Mouse (Mus musculus): ENCODE results near the gene Slc22a4. TPM values are rescaled to one million over a fixed set of nuclear protein-coding genes. Genes with fewer than 3 reads are reported as not detected.
"Not testable (repeated sequence)": the region's sequence is repeated elsewhere in the genome, so short reads cannot be mapped to it uniquely, and the experiment has no call there.

The Slc22a4 gene
- total and polyA plus RNA-seq, 2 experiments from 2014 or later = 0.96 to 2.1 TPM

DNA sequence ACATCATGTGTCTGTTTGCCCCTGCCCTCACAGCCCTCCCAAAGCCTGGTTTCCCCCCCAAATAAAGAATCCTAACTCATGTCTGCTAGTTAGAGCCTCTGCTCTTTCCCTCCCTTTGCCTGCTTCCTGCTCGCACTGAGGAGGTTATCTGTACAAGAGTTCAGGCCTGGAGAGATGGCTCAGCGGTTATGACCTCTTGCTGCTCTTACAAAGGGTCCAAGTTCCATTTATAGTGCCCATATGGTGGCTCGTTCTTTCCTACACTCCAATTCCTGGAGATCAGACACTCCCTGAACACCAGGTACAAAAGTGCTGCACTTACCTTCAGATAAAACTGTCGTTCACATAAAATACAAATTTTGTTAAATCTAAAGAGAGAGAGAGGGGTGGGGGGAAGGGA is 39.8 kb downstream of the Slc22a4 start:
- ATAC-seq (ENCODE audit: insufficient read depth, low read depth) = no peak
- Histone ChIP-seq H3K9me3 (replicated peaks; ENCODE audit: control insufficient read depth, low read length) (no peaks in the 10 kb centered on the region), H3K27me3 (ENCODE audit: control insufficient read depth, insufficient read depth, low read length) (no peaks in the 10 kb centered on the region), H3K9ac (replicated peaks; ENCODE audit: low read depth, low read length) (no peak overlapping the region), H3K4me1 (ENCODE audit: control insufficient read depth, insufficient read depth) (no peaks in the 10 kb centered on the region), H3K4me2 (ENCODE audit: low read depth, low read length) (no peak overlapping the region), H3K4me3 (ENCODE audit: low read depth, low read length) (no peak overlapping the region), H3K36me3 (replicated peaks; ENCODE audit: control insufficient read depth, insufficient read depth, low read length) (no peaks in the 10 kb centered on the region), H3K27ac (ENCODE audit: low read depth) (no peak overlapping the region)
- no peak for TF ChIP-seq CTCF (IDR thresholded peaks at IDR 0.05; ENCODE audit: low read depth)
- TF ChIP-seq EP300 (IDR thresholded peaks at IDR 0.05; ENCODE audit: low read depth) = no peak
- 47% methylated on average over 4 of the region's 4 CpGs for WGBS
- no peak for DNase-seq (ENCODE audit: low spot score)

GRCm38 (mm10) chr11:53981396-53981795 is 46.5 kb downstream of the Slc22a4 start:
- Histone ChIP-seq H3K27ac (ENCODE audit: low read depth) (no peak overlapping the region), H3K4me1 (ENCODE audit: control insufficient read depth, insufficient read depth) (no peaks in the 10 kb centered on the region), H3K36me3 (replicated peaks; ENCODE audit: control insufficient read depth, insufficient read depth, low read length) (no peaks in the 10 kb centered on the region), H3K4me2 (ENCODE audit: low read depth, low read length) (no peak overlapping the region), H3K9me3 (replicated peaks; ENCODE audit: control insufficient read depth, low read length) (no peaks in the 10 kb centered on the region), H3K4me3 (ENCODE audit: low read depth, low read length) (no peak overlapping the region), H3K27me3 (ENCODE audit: control insufficient read depth, insufficient read depth, low read length) (0 out of 2 replicates have a peak, but pooled peaks cover 9% of the 10 kb centered on the region), H3K9ac (replicated peaks; ENCODE audit: low read depth, low read length) (no peak overlapping the region)
- 81% methylated on average over 4 of the region's 4 CpGs for WGBS
- ATAC-seq (ENCODE audit: insufficient read depth, low read depth) (no peak), DNase-seq (ENCODE audit: low spot score) (no peak)
- TF ChIP-seq CTCF (IDR thresholded peaks at IDR 0.05; ENCODE audit: low read depth) (no peak), EP300 (IDR thresholded peaks at IDR 0.05; ENCODE audit: low read depth) (no peak)

GRCm38 (mm10) chr11:53979788-53980621 is 47.9 kb downstream of the Slc22a4 start, which contains the start of gene Slc22a21:
Gene Slc22a21, minus strand, starts transcription at chr11:53980332.
- DNase-seq (ENCODE audit: low spot score) = peak; percentile 79
- Histone ChIP-seq H3K9me3 (replicated peaks; ENCODE audit: control insufficient read depth, low read length) (no peaks in the 10 kb centered on the region), H3K9ac (replicated peaks; ENCODE audit: low read depth, low read length) (peak within 1 kb of the TSS; percentile 59), H3K27me3 (ENCODE audit: control insufficient read depth, insufficient read depth, low read length) (0 out of 2 replicates have a peak, but pooled peaks cover 9% of the 10 kb centered on the region), H3K4me1 (ENCODE audit: control insufficient read depth, insufficient read depth) (no peaks in the 10 kb centered on the region), H3K4me2 (ENCODE audit: low read depth, low read length) (peak within 1 kb of the TSS; percentile 99), H3K27ac (ENCODE audit: low read depth) (peak within 1 kb of the TSS; percentile 38; the same call in 1 of the 2 replicates), H3K4me3 (ENCODE audit: low read depth, low read length) (peak within 1 kb of the TSS; percentile 75), H3K36me3 (replicated peaks; ENCODE audit: control insufficient read depth, insufficient read depth, low read length) (no peaks in the 10 kb centered on the region)
- WGBS = 2% methylated on average over 73 of the region's 73 CpGs
- TF ChIP-seq EP300 (IDR thresholded peaks at IDR 0.05; ENCODE audit: low read depth) (no peak), CTCF (IDR thresholded peaks at IDR 0.05; ENCODE audit: low read depth) (no peak)
- ATAC-seq (ENCODE audit: insufficient read depth, low read depth) = peak; percentile 95

DNA sequence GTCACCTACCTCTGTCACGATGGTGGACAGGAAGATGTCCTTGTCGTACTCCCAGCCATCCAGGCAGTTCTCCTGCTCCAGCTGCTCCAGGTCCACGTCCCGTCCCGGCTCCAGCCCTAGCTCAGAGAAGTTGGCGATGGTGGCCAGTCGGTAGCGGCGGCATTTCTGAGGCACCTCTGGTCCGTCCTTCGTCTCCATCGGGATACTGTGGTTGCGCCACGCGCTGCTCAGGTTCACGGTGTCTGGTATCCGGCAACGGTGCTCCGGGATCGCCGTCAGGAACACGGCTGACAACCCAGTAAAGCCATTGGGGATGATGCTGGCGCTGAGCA is 48.5 kb downstream of the Slc22a4 start:
- under 1% methylated on average over 23 of the region's 23 CpGs for WGBS
- H3K9me3 ChIP-seq (replicated peaks; ENCODE audit: control insufficient read depth, low read length); H3K4me1 ChIP-seq (ENCODE audit: control insufficient read depth, insufficient read depth); H3K27ac ChIP-seq (ENCODE audit: low read depth); H3K27me3 ChIP-seq (ENCODE audit: control insufficient read depth, insufficient read depth, low read length); H3K36me3 ChIP-seq (replicated peaks; ENCODE audit: control insufficient read depth, insufficient read depth, low read length); DNase-seq (ENCODE audit: low spot score): not testable (repeated sequence)
- H3K9ac ChIP-seq (replicated peaks; ENCODE audit: low read depth, low read length) = peak overlapping the region; percentile 59
- peak; percentile 13; the same call in 1 of the 2 replicates for ATAC-seq (ENCODE audit: insufficient read depth, low read depth)
- peak overlapping the region; percentile 99 for H3K4me2 ChIP-seq (ENCODE audit: low read depth, low read length)
- H3K4me3 ChIP-seq (ENCODE audit: low read depth, low read length) = peak overlapping the region; percentile 75

- no peaks in the 10 kb centered on the region for H3K36me3 ChIP-seq (replicated peaks; ENCODE audit: control insufficient read depth, insufficient read depth, low read length)
- ATAC-seq (ENCODE audit: insufficient read depth, low read depth) = no peak
- H3K4me3 ChIP-seq (ENCODE audit: low read depth, low read length) = no peak overlapping the region
- no peak overlapping the region for H3K4me2 ChIP-seq (ENCODE audit: low read depth, low read length)
- H3K27ac ChIP-seq (ENCODE audit: low read depth) = no peak overlapping the region
- WGBS = 66% methylated on average over 3 of the region's 3 CpGs
- 0 out of 2 replicates have a peak, but pooled peaks cover 9% of the 10 kb centered on the region for H3K27me3 ChIP-seq (ENCODE audit: control insufficient read depth, insufficient read depth, low read length)
- TF ChIP-seq CTCF (IDR thresholded peaks at IDR 0.05; ENCODE audit: low read depth) (peak; percentile 39; the same call in 1 of the 2 replicates), EP300 (IDR thresholded peaks at IDR 0.05; ENCODE audit: low read depth) (no peak)
- no peak for DNase-seq (ENCODE audit: low spot score)
- H3K9me3 ChIP-seq (replicated peaks; ENCODE audit: control insufficient read depth, low read length) = no peaks in the 10 kb centered on the region
- H3K9ac ChIP-seq (replicated peaks; ENCODE audit: low read depth, low read length) = no peak overlapping the region
- H3K4me1 ChIP-seq (ENCODE audit: control insufficient read depth, insufficient read depth) = no peaks in the 10 kb centered on the region
Observed at GRCm38 (mm10) chr11:53977672-53978071, 50.2 kb downstream of the Slc22a4 start.

Data from heart, postnatal 0 days (tissue).